Mouse (Mus musculus) urinary bladder, postnatal 4 days (tissue): ENCODE results near the gene Add1.
A peak's percentile ranks its signal among the peaks of the same experiment; 100 is the strongest.

Experiments
- DNase-seq, 2 experiments: peaks; one replicate each; pipeline ENCODE4 v3.0.0; 2021 to 2022; ENCODE audit warnings: low spot score in 2 of 2

The Add1 gene

GRCm38 (mm10) chr5:34573268-34574221, at the start of gene Add1:
TSS of gene Add1 (plus strand) at chr5:34573664.
- DNase-seq, result peak; percentile 97

GRCm38 (mm10) chr5:34523958-34524485, 49.4 kb upstream of the Add1 start:
- DNase-seq, result no peak

GRCm38 (mm10) chr5:34524511-34524910, 49.0 kb upstream of the Add1 start:
- DNase-seq, result no peak

GRCm38 (mm10) chr5:34525663-34526476, 47.6 kb upstream of the Add1 start, which contains the start of gene Sh3bp2:
TSS of gene Sh3bp2 (plus strand) at chr5:34525838.
- DNase-seq, result peak; percentile 92 to 98

GRCm38 (mm10) chr5:34526477-34526775, 47.0 kb upstream of the Add1 start:
- no peak for DNase-seq

GRCm38 (mm10) chr5:34527352-34527751, 46.1 kb upstream of the Add1 start:
- no peak for DNase-seq

GRCm38 (mm10) chr5:34528724-34529123, 44.7 kb upstream of the Add1 start:
- no peak for DNase-seq

GRCm38 (mm10) chr5:34530116-34530515, 43.3 kb upstream of the Add1 start:
- DNase-seq, result no peak

- DNase-seq, result no peak
Measured at GRCm38 (mm10) chr5:34530687-34531086, 42.8 kb upstream of the Add1 start.

- DNase-seq, result no peak
Measured at GRCm38 (mm10) chr5:34533066-34533465, 40.4 kb upstream of the Add1 start.

GRCm38 (mm10) chr5:34533820-34534219, 39.6 kb upstream of the Add1 start:
- DNase-seq, result no peak

- DNase-seq, result no peak
Measured at GRCm38 (mm10) chr5:34534776-34535581, 38.5 kb upstream of the Add1 start.

GRCm38 (mm10) chr5:34535831-34536230, 37.6 kb upstream of the Add1 start:
- DNase-seq, result no peak

GRCm38 (mm10) chr5:34538079-34538478, 35.4 kb upstream of the Add1 start:
- DNase-seq, result no peak

- no peak for DNase-seq
Measured at GRCm38 (mm10) chr5:34538527-34538926, 34.9 kb upstream of the Add1 start.

- DNase-seq, result no peak
Measured at GRCm38 (mm10) chr5:34539121-34539520, 34.3 kb upstream of the Add1 start.

- DNase-seq, result no peak
Measured at GRCm38 (mm10) chr5:34542166-34542565, 31.3 kb upstream of the Add1 start.

GRCm38 (mm10) chr5:34543114-34543513, 30.4 kb upstream of the Add1 start:
- no peak for DNase-seq

- DNase-seq, result no peak
Measured at GRCm38 (mm10) chr5:34547410-34547809, 26.1 kb upstream of the Add1 start.

GRCm38 (mm10) chr5:34549135-34549482, 24.4 kb upstream of the Add1 start:
- no peak for DNase-seq

GRCm38 (mm10) chr5:34549483-34550221, 23.8 kb upstream of the Add1 start:
- DNase-seq, result no peak
